Mouse (Mus musculus) liver, postnatal 0 days (tissue): ENCODE results near the gene Nav3.

Experiments used
- CTCF ChIP-seq: sonication (generic); IDR thresholded peaks from 2 replicates; pipeline ENCODE4 v1.5.1; 2016; ENCODE audit warnings: antibody characterized with exemption, low read depth
- EP300 ChIP-seq: IDR thresholded peaks from 2 replicates; pipeline ENCODE4 v1.6.1; 2016; ENCODE audit warnings: antibody characterized with exemption, low read depth, mild to moderate bottlenecking

DNA sequence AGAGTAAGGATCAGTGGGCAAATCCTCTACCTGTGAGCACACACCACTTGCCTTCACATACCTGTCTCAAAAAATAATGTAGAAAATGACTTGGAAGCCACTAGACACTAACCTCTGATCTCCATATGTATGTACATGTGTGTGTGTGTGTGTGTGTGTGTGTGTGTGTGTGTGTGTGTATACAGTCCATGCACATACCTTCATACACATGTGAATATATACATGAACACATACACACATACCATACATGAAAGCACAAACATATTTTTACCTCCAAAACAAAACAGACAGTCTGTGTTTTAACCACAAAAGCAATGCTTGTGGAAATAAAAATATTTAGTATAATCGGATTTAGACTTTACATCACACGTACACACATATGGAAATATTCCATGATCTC is 287.1 kb downstream of the Nav3 start:
- no peak for TF ChIP-seq EP300
- TF ChIP-seq CTCF, result no peak
